Mouse (Mus musculus) myocyte (in vitro differentiated cells): ENCODE measurements around the gene H2-M10.2.

Experiments
- CEBPB ChIP-seq: IDR thresholded peaks from 2 replicates; pipeline ENCODE4 v1.6.1; 2011; ENCODE audit warnings: mild to moderate bottlenecking, moderate library complexity; ENCODE audit not compliant: poor library complexity, insufficient read depth, severe bottlenecking
- E2F4 ChIP-seq: IDR thresholded peaks from one replicate; pipeline ENCODE4 v1.6.1; 2011; ENCODE audit warnings: mild to moderate bottlenecking, control low read depth, moderate library complexity; ENCODE audit not compliant: insufficient read depth
- MAX ChIP-seq: IDR thresholded peaks from one replicate; pipeline ENCODE4 v1.6.1; 2011; ENCODE audit warnings: low read depth, mild to moderate bottlenecking, control low read depth
- POLR2A ChIP-seq: IDR thresholded peaks from one replicate; pipeline ENCODE4 v1.6.1; 2011; ENCODE audit warnings: low read depth, mild to moderate bottlenecking, control low read depth, moderate library complexity; ENCODE audit not compliant: insufficient read length

- TF ChIP-seq MAX (no peak), POLR2A (peak; percentile 57), E2F4 (no peak), CEBPB (no peak)
Measured at GRCm38 (mm10) chr17:36257241-36257947, 28.9 kb downstream of the H2-M10.2 start.
